Mouse (Mus musculus): Measurements from ENCODE around the gene Sh3tc1. TPM values are rescaled to one million over a fixed set of nuclear protein-coding genes. Genes with fewer than 3 reads are reported as not detected.
A peak's percentile ranks its signal among the peaks of the same experiment; 100 is the strongest.

Gene Sh3tc1
- polyA plus RNA-seq, 1 experiment from 2014 or later, result 6.2 TPM

DNA sequence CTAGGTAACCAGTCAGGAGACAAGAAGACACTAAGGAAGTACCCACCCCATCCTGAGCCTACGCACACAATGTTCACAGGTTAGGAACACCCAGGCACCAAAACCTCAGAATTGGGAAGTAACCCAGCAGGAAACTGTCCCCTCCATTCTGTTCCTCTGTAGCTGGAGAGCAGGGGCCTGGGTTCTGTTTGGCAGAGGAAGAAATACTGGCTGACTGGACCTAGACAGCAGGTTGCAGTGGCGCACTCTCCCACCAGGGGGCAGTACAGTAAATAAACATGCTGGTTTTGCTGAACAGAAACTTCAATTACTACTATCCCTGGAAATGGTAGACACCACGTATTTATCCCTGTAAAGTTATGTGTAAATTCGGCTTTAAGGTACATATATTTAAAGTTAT is 7.1 kb upstream of the Sh3tc1 start:
- 24% methylated on average over 4 of the region's 4 CpGs for WGBS
- Histone ChIP-seq H3K4me1 (ENCODE audit: control insufficient read depth, insufficient read depth, low read length) (no peaks in the 10 kb centered on the region; the same call in 1 of the 2 replicates), H3K4me2 (ENCODE audit: low read depth, low read length) (no peak overlapping the region), H3K9ac (ENCODE audit: low read length) (no peak overlapping the region), H3K4me3 (replicated peaks; ENCODE audit: low read length) (no peak overlapping the region), H3K27ac (ENCODE audit: low read length) (no peak overlapping the region), H3K27me3 (ENCODE audit: control insufficient read depth, insufficient read depth, low read length) (no peaks in the 10 kb centered on the region), H3K36me3 (ENCODE audit: control insufficient read depth, insufficient read depth, low read length) (no peaks in the 10 kb centered on the region), H3K9me3 (replicated peaks; ENCODE audit: control insufficient read depth, low read length) (no peaks in the 10 kb centered on the region)
- ATAC-seq (ENCODE audit: insufficient read depth, low FRiP score), result no peak

- H3K27ac ChIP-seq (ENCODE audit: low read length), result no peak overlapping the region
- WGBS, result 86% methylated on average over 5 of the region's 5 CpGs
- H3K4me2 ChIP-seq (ENCODE audit: low read depth, low read length), result no peak overlapping the region
- H3K36me3 ChIP-seq (ENCODE audit: control insufficient read depth, insufficient read depth, low read length), result no peaks in the 10 kb centered on the region
- peaks cover 3% of the 10 kb centered on the region for H3K4me1 ChIP-seq (ENCODE audit: control insufficient read depth, insufficient read depth, low read length)
- no peak overlapping the region for H3K4me3 ChIP-seq (replicated peaks; ENCODE audit: low read length)
- no peak for ATAC-seq (ENCODE audit: insufficient read depth, low FRiP score)
- no peaks in the 10 kb centered on the region for H3K9me3 ChIP-seq (replicated peaks; ENCODE audit: control insufficient read depth, low read length)
- H3K9ac ChIP-seq (ENCODE audit: low read length), result no peak overlapping the region
- no peaks in the 10 kb centered on the region for H3K27me3 ChIP-seq (ENCODE audit: control insufficient read depth, insufficient read depth, low read length)
Observed at GRCm38 (mm10) chr5:35745406-35745805, 5.6 kb upstream of the Sh3tc1 start.

GRCm38 (mm10) chr5:35743990-35744722 is 4.4 kb upstream of the Sh3tc1 start:
- no peaks in the 10 kb centered on the region for H3K27me3 ChIP-seq (ENCODE audit: control insufficient read depth, insufficient read depth, low read length)
- 78% methylated on average over 7 of the region's 7 CpGs for WGBS
- no peak for ATAC-seq (ENCODE audit: insufficient read depth, low FRiP score)
- H3K4me3 ChIP-seq (replicated peaks; ENCODE audit: low read length), result no peak overlapping the region
- H3K9me3 ChIP-seq (replicated peaks; ENCODE audit: control insufficient read depth, low read length), result no peaks in the 10 kb centered on the region
- H3K4me1 ChIP-seq (ENCODE audit: control insufficient read depth, insufficient read depth, low read length), result peaks cover 12% of the 10 kb centered on the region
- no peak overlapping the region for H3K4me2 ChIP-seq (ENCODE audit: low read depth, low read length)
- no peaks in the 10 kb centered on the region for H3K36me3 ChIP-seq (ENCODE audit: control insufficient read depth, insufficient read depth, low read length)
- no peak overlapping the region for H3K27ac ChIP-seq (ENCODE audit: low read length)
- H3K9ac ChIP-seq (ENCODE audit: low read length), result no peak overlapping the region

- H3K9ac ChIP-seq (ENCODE audit: low read length), result no peak overlapping the region
- ATAC-seq (ENCODE audit: insufficient read depth, low FRiP score), result no peak
Observed at GRCm38 (mm10) chr5:35743238-35743951, 3.6 kb upstream of the Sh3tc1 start.

GRCm38 (mm10) chr5:35741225-35741820 is 1.5 kb upstream of the Sh3tc1 start:
- Histone ChIP-seq H3K4me1 (ENCODE audit: control insufficient read depth, insufficient read depth, low read length) (peaks cover 12% of the 10 kb centered on the region), H3K27me3 (ENCODE audit: control insufficient read depth, insufficient read depth, low read length) (no peaks in the 10 kb centered on the region), H3K9ac (ENCODE audit: low read length) (no peak overlapping the region), H3K4me3 (replicated peaks; ENCODE audit: low read length) (no peak overlapping the region), H3K4me2 (ENCODE audit: low read depth, low read length) (no peak overlapping the region), H3K36me3 (ENCODE audit: control insufficient read depth, insufficient read depth, low read length) (no peaks in the 10 kb centered on the region), H3K27ac (ENCODE audit: low read length) (no peak overlapping the region), H3K9me3 (replicated peaks; ENCODE audit: control insufficient read depth, low read length) (no peaks in the 10 kb centered on the region)
- ATAC-seq (ENCODE audit: insufficient read depth, low FRiP score), result no peak
- 50% methylated on average over 13 of the region's 13 CpGs for WGBS

More at GRCm38 (mm10) chr5:35743238-35743951, 3.6 kb upstream of the Sh3tc1 start:
- Histone ChIP-seq H3K4me3 (replicated peaks; ENCODE audit: low read length) (no peak overlapping the region), H3K36me3 (ENCODE audit: control insufficient read depth, insufficient read depth, low read length) (no peaks in the 10 kb centered on the region), H3K4me2 (ENCODE audit: low read depth, low read length) (no peak overlapping the region), H3K27ac (ENCODE audit: low read length) (no peak overlapping the region), H3K27me3 (ENCODE audit: control insufficient read depth, insufficient read depth, low read length) (no peaks in the 10 kb centered on the region), H3K4me1 (ENCODE audit: control insufficient read depth, insufficient read depth, low read length) (peaks cover 12% of the 10 kb centered on the region), H3K9me3 (replicated peaks; ENCODE audit: control insufficient read depth, low read length) (no peaks in the 10 kb centered on the region)
- 72% methylated on average over 8 of the region's 8 CpGs for WGBS

DNA sequence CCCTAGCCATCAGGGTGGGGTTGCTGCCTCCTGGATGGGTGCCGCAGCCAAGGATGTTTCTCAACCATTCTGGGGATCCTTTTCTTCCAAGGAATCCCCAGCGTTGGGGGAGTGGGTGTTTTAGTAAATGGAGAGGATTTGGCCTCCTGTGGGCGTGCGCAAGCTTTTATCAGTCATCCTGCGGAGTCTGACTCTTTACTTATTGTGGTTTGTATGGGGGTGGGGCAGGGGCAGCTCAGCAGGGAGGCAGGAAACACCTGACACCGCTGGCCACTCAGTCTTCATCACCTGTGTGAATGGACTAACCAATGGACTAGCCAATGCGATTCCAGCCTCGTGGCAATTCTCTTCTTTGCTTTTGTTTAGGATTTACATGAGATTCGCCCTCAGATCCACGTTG is 929 bp upstream of the Sh3tc1 start:
- no peaks in the 10 kb centered on the region for H3K36me3 ChIP-seq (ENCODE audit: control insufficient read depth, insufficient read depth, low read length)
- no peak overlapping the region for H3K9ac ChIP-seq (ENCODE audit: low read length)
- peak overlapping the region; percentile 69; the same call in 1 of the 2 replicates for H3K27ac ChIP-seq (ENCODE audit: low read length)
- no peaks in the 10 kb centered on the region for H3K27me3 ChIP-seq (ENCODE audit: control insufficient read depth, insufficient read depth, low read length)
- ATAC-seq (ENCODE audit: insufficient read depth, low FRiP score), result no peak
- WGBS, result 18% methylated on average over 10 of the region's 10 CpGs
- H3K4me1 ChIP-seq (ENCODE audit: control insufficient read depth, insufficient read depth, low read length), result peaks cover 12% of the 10 kb centered on the region
- no peaks in the 10 kb centered on the region for H3K9me3 ChIP-seq (replicated peaks; ENCODE audit: control insufficient read depth, low read length)
- H3K4me2 ChIP-seq (ENCODE audit: low read depth, low read length), result 0 out of 2 replicates have a peak overlapping the region, but pooled peaks have one; percentile 6
- no peak overlapping the region for H3K4me3 ChIP-seq (replicated peaks; ENCODE audit: low read length)

- 80% methylated on average over 2 of the region's 2 CpGs for whole genome bisulfite sequencing
- Histone ChIP-seq H3K4me3 (replicated peaks; ENCODE audit: low read length) (no peak overlapping the region), H3K4me2 (ENCODE audit: low read depth, low read length) (peak overlapping the region; percentile 16; the same call in 1 of the 2 replicates), H3K27ac (ENCODE audit: low read length) (peak overlapping the region; percentile 52; the same call in 1 of the 2 replicates), H3K4me1 (ENCODE audit: control insufficient read depth, insufficient read depth, low read length) (peaks cover 12% of the 10 kb centered on the region), H3K9ac (ENCODE audit: low read length) (0 out of 2 replicates have a peak overlapping the region, but pooled peaks have one; percentile 25), H3K27me3 (ENCODE audit: control insufficient read depth, insufficient read depth, low read length) (no peaks in the 10 kb centered on the region), H3K9me3 (replicated peaks; ENCODE audit: control insufficient read depth, low read length) (no peaks in the 10 kb centered on the region), H3K36me3 (ENCODE audit: control insufficient read depth, insufficient read depth, low read length) (no peaks in the 10 kb centered on the region)
- ATAC-seq (ENCODE audit: insufficient read depth, low FRiP score), result no peak
Observed at GRCm38 (mm10) chr5:35739005-35739404, 782 bp downstream of the Sh3tc1 start.

DNA sequence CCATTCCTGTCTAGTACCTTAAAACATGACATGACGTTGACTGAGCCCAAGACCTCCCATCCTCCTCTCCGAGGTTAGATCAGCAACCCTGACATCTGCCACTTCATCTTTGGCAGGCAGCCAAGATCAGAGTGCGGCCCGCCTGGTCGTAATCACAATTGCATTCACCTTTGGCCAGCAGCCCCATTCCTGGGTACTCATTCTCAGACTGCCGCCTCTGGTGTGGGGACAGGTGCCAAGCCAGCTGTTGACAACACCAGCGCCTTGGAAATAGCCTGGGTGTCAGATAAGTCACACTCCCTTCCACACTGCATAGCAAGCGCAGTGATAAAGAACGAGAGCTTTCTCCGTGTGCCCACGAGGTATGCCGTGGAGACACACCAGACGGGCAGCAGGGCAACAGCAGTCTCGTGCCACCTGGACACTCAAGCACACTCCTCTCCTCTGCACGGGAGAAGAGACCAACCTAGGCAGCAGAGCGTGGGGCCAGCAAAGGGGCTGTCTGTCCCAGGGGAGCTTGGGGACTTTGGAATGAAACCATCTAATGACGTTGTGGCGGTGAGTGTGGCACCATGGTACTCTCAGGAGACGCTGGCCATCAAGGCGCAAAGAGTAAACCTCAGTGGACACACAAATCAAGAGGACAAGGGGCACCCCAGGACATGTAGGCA is 2.4 kb downstream of the Sh3tc1 start:
- Histone ChIP-seq H3K4me1 (ENCODE audit: control insufficient read depth, insufficient read depth, low read length) (peaks cover 12% of the 10 kb centered on the region; the same call in 1 of the 2 replicates), H3K36me3 (ENCODE audit: control insufficient read depth, insufficient read depth, low read length) (no peaks in the 10 kb centered on the region), H3K9ac (ENCODE audit: low read length) (no peak overlapping the region), H3K27ac (ENCODE audit: low read length) (no peak overlapping the region), H3K27me3 (ENCODE audit: control insufficient read depth, insufficient read depth, low read length) (no peaks in the 10 kb centered on the region), H3K4me3 (replicated peaks; ENCODE audit: low read length) (no peak overlapping the region), H3K9me3 (replicated peaks; ENCODE audit: control insufficient read depth, low read length) (no peaks in the 10 kb centered on the region), H3K4me2 (ENCODE audit: low read depth, low read length) (no peak overlapping the region)
- 63% methylated on average over 20 of the region's 20 CpGs for WGBS
- ATAC-seq (ENCODE audit: insufficient read depth, low FRiP score), result no peak
